Mouse (Mus musculus): ENCODE data around the gene Acot4. TPM values are rescaled to one million over a fixed set of nuclear protein-coding genes. Genes with fewer than 3 reads are reported as not detected.
"Not testable (repeated sequence)": the region's sequence is repeated elsewhere in the genome, so short reads cannot be mapped to it uniquely, and the experiment has no call there.

Gene Acot4
- polyA plus RNA-seq, 1 experiment from 2014 or later = 0.38 TPM

- Histone ChIP-seq H3K9me3 (ENCODE audit: control insufficient read depth, low read length) (0 out of 2 replicates have a peak, but pooled peaks cover 3% of the 10 kb centered on the region), H3K27me3 (replicated peaks; ENCODE audit: control insufficient read depth, insufficient read depth, low read length) (no peaks in the 10 kb centered on the region), H3K4me3 (ENCODE audit: low read depth, low read length) (no peak overlapping the region), H3K9ac (ENCODE audit: low read depth, low read length) (no peak overlapping the region), H3K27ac (replicated peaks; ENCODE audit: low read depth, low read length) (no peak overlapping the region), H3K4me2 (ENCODE audit: low read depth, low read length) (no peak overlapping the region), H3K4me1 (ENCODE audit: control insufficient read depth, insufficient read depth, low read length) (no peaks in the 10 kb centered on the region), H3K36me3 (ENCODE audit: control insufficient read depth, insufficient read depth, low read length) (no peaks in the 10 kb centered on the region)
- 38% methylated on average over 2 of the region's 2 CpGs for WGBS
- ATAC-seq (ENCODE audit: low read depth) = no peak
- DNase-seq (ENCODE audit: low spot score) = no peak
Measured at GRCm38 (mm10) chr12:84060946-84061345, 22.8 kb downstream of the Acot4 start.

- WGBS = 94% methylated on average over 20 of the region's 20 CpGs
- Histone ChIP-seq H3K9me3 (ENCODE audit: control insufficient read depth, low read length) (0 out of 2 replicates have a peak, but pooled peaks cover 3% of the 10 kb centered on the region), H3K4me2 (ENCODE audit: low read depth, low read length) (no peak overlapping the region), H3K36me3 (ENCODE audit: control insufficient read depth, insufficient read depth, low read length) (no peaks in the 10 kb centered on the region), H3K9ac (ENCODE audit: low read depth, low read length) (no peak overlapping the region), H3K4me1 (ENCODE audit: control insufficient read depth, insufficient read depth, low read length) (no peaks in the 10 kb centered on the region), H3K4me3 (ENCODE audit: low read depth, low read length) (no peak overlapping the region), H3K27me3 (replicated peaks; ENCODE audit: control insufficient read depth, insufficient read depth, low read length) (no peaks in the 10 kb centered on the region), H3K27ac (replicated peaks; ENCODE audit: low read depth, low read length) (no peak overlapping the region)
- no peak for ATAC-seq (ENCODE audit: low read depth)
- DNase-seq (ENCODE audit: low spot score) = no peak
Measured at GRCm38 (mm10) chr12:84062336-84062735, 24.2 kb downstream of the Acot4 start.

GRCm38 (mm10) chr12:84063228-84063627, 25.0 kb downstream of the Acot4 start:
- no peak overlapping the region for H3K4me2 ChIP-seq (ENCODE audit: low read depth, low read length)
- WGBS = 71% methylated on average over 5 of the region's 5 CpGs
- H3K9ac ChIP-seq (ENCODE audit: low read depth, low read length) = no peak overlapping the region
- no peak overlapping the region for H3K4me3 ChIP-seq (ENCODE audit: low read depth, low read length)
- H3K4me1 ChIP-seq (ENCODE audit: control insufficient read depth, insufficient read depth, low read length) = no peaks in the 10 kb centered on the region
- no peak overlapping the region for H3K27ac ChIP-seq (replicated peaks; ENCODE audit: low read depth, low read length)
- H3K27me3 ChIP-seq (replicated peaks; ENCODE audit: control insufficient read depth, insufficient read depth, low read length) = peaks cover 5% of the 10 kb centered on the region; the same call in 1 of the 2 replicates
- no peaks in the 10 kb centered on the region for H3K36me3 ChIP-seq (ENCODE audit: control insufficient read depth, insufficient read depth, low read length)
- DNase-seq (ENCODE audit: low spot score) (no peak), ATAC-seq (ENCODE audit: low read depth) (no peak)
- 0 out of 2 replicates have a peak, but pooled peaks cover 3% of the 10 kb centered on the region for H3K9me3 ChIP-seq (ENCODE audit: control insufficient read depth, low read length)

- H3K36me3 ChIP-seq (ENCODE audit: control insufficient read depth, insufficient read depth, low read length) = no peaks in the 10 kb centered on the region
- no peak overlapping the region for H3K4me2 ChIP-seq (ENCODE audit: low read depth, low read length)
- no peak overlapping the region for H3K4me3 ChIP-seq (ENCODE audit: low read depth, low read length)
- no peak overlapping the region for H3K9ac ChIP-seq (ENCODE audit: low read depth, low read length)
- no peaks in the 10 kb centered on the region for H3K4me1 ChIP-seq (ENCODE audit: control insufficient read depth, insufficient read depth, low read length)
- H3K9me3 ChIP-seq (ENCODE audit: control insufficient read depth, low read length) = 0 out of 2 replicates have a peak, but pooled peaks cover 3% of the 10 kb centered on the region
- H3K27ac ChIP-seq (replicated peaks; ENCODE audit: low read depth, low read length) = no peak overlapping the region
- ATAC-seq (ENCODE audit: low read depth) = no peak
- H3K27me3 ChIP-seq (replicated peaks; ENCODE audit: control insufficient read depth, insufficient read depth, low read length) = peaks cover 11% of the 10 kb centered on the region
- WGBS = 86% methylated on average over 2 of the region's 2 CpGs
- DNase-seq (ENCODE audit: low spot score) = no peak
Measured at GRCm38 (mm10) chr12:84063833-84064232, 25.7 kb downstream of the Acot4 start.

- Histone ChIP-seq H3K4me3 (ENCODE audit: low read depth, low read length) (no peak overlapping the region), H3K9ac (ENCODE audit: low read depth, low read length) (no peak overlapping the region), H3K4me2 (ENCODE audit: low read depth, low read length) (no peak overlapping the region), H3K36me3 (ENCODE audit: control insufficient read depth, insufficient read depth, low read length) (no peaks in the 10 kb centered on the region), H3K9me3 (ENCODE audit: control insufficient read depth, low read length) (0 out of 2 replicates have a peak, but pooled peaks cover 3% of the 10 kb centered on the region), H3K27me3 (replicated peaks; ENCODE audit: control insufficient read depth, insufficient read depth, low read length) (peaks cover 17% of the 10 kb centered on the region), H3K4me1 (ENCODE audit: control insufficient read depth, insufficient read depth, low read length) (no peaks in the 10 kb centered on the region), H3K27ac (replicated peaks; ENCODE audit: low read depth, low read length) (no peak overlapping the region)
- no peak for DNase-seq (ENCODE audit: low spot score)
- ATAC-seq (ENCODE audit: low read depth) = no peak
- WGBS = 70% methylated on average over 8 of the region's 8 CpGs
Measured at GRCm38 (mm10) chr12:84064621-84065020, 26.4 kb downstream of the Acot4 start.

GRCm38 (mm10) chr12:84067752-84068151, 29.6 kb downstream of the Acot4 start:
- Histone ChIP-seq H3K4me1 (ENCODE audit: control insufficient read depth, insufficient read depth, low read length) (no peaks in the 10 kb centered on the region), H3K9me3 (ENCODE audit: control insufficient read depth, low read length) (0 out of 2 replicates have a peak, but pooled peaks cover 3% of the 10 kb centered on the region), H3K4me2 (ENCODE audit: low read depth, low read length) (no peak overlapping the region), H3K9ac (ENCODE audit: low read depth, low read length) (no peak overlapping the region), H3K27ac (replicated peaks; ENCODE audit: low read depth, low read length) (no peak overlapping the region), H3K27me3 (replicated peaks; ENCODE audit: control insufficient read depth, insufficient read depth, low read length) (peaks cover 21% of the 10 kb centered on the region), H3K36me3 (ENCODE audit: control insufficient read depth, insufficient read depth, low read length) (no peaks in the 10 kb centered on the region), H3K4me3 (ENCODE audit: low read depth, low read length) (no peak overlapping the region)
- DNase-seq (ENCODE audit: low spot score) (no peak), ATAC-seq (ENCODE audit: low read depth) (no peak)
- 76% methylated on average over 4 of the region's 4 CpGs for WGBS

GRCm38 (mm10) chr12:84068296-84068695, 30.1 kb downstream of the Acot4 start:
- Histone ChIP-seq H3K4me2 (ENCODE audit: low read depth, low read length) (no peak overlapping the region), H3K27me3 (replicated peaks; ENCODE audit: control insufficient read depth, insufficient read depth, low read length) (peaks cover 21% of the 10 kb centered on the region), H3K4me3 (ENCODE audit: low read depth, low read length) (no peak overlapping the region), H3K9ac (ENCODE audit: low read depth, low read length) (no peak overlapping the region), H3K27ac (replicated peaks; ENCODE audit: low read depth, low read length) (no peak overlapping the region), H3K4me1 (ENCODE audit: control insufficient read depth, insufficient read depth, low read length) (no peaks in the 10 kb centered on the region), H3K9me3 (ENCODE audit: control insufficient read depth, low read length) (0 out of 2 replicates have a peak, but pooled peaks cover under 1% of the 10 kb centered on the region), H3K36me3 (ENCODE audit: control insufficient read depth, insufficient read depth, low read length) (no peaks in the 10 kb centered on the region)
- ATAC-seq (ENCODE audit: low read depth) = no peak
- DNase-seq (ENCODE audit: low spot score) = no peak
- 47% methylated on average over 8 of the region's 8 CpGs for WGBS

- peak within 1 kb of the TSS; percentile 61 for H3K4me2 ChIP-seq (ENCODE audit: low read depth, low read length)
- H3K4me3 ChIP-seq (ENCODE audit: low read depth, low read length) = peak within 1 kb of the TSS; percentile 40
- no peak within 1 kb of the TSS for H3K27ac ChIP-seq (replicated peaks; ENCODE audit: low read depth, low read length)
- H3K9me3 ChIP-seq (ENCODE audit: control insufficient read depth, low read length) = no peaks in the 10 kb centered on the region
- no peaks in the 10 kb centered on the region for H3K4me1 ChIP-seq (ENCODE audit: control insufficient read depth, insufficient read depth, low read length)
- H3K9ac ChIP-seq (ENCODE audit: low read depth, low read length) = peak within 1 kb of the TSS; percentile 46
- no peak for DNase-seq (ENCODE audit: low spot score)
- H3K36me3 ChIP-seq (ENCODE audit: control insufficient read depth, insufficient read depth, low read length) = no peaks in the 10 kb centered on the region
- peaks cover 21% of the 10 kb centered on the region for H3K27me3 ChIP-seq (replicated peaks; ENCODE audit: control insufficient read depth, insufficient read depth, low read length)
- no peak for ATAC-seq (ENCODE audit: low read depth)
- WGBS = 48% methylated on average over 9 of the region's 9 CpGs
Measured at GRCm38 (mm10) chr12:84068986-84069385, 30.8 kb downstream of the Acot4 start, which contains the start of gene Acot5. Acot5 (plus strand) TSS chr12:84069325.

GRCm38 (mm10) chr12:84069582-84069981, 31.4 kb downstream of the Acot4 start:
- Histone ChIP-seq H3K4me3 (ENCODE audit: low read depth, low read length) (peak overlapping the region; percentile 40), H3K9ac (ENCODE audit: low read depth, low read length) (peak overlapping the region; percentile 46), H3K4me2 (ENCODE audit: low read depth, low read length) (peak overlapping the region; percentile 61), H3K27me3 (replicated peaks; ENCODE audit: control insufficient read depth, insufficient read depth, low read length) (peaks cover 21% of the 10 kb centered on the region)
- not testable (repeated sequence) for ATAC-seq (ENCODE audit: low read depth); H3K9me3 ChIP-seq (ENCODE audit: control insufficient read depth, low read length); H3K36me3 ChIP-seq (ENCODE audit: control insufficient read depth, insufficient read depth, low read length); H3K27ac ChIP-seq (replicated peaks; ENCODE audit: low read depth, low read length); DNase-seq (ENCODE audit: low spot score); H3K4me1 ChIP-seq (ENCODE audit: control insufficient read depth, insufficient read depth, low read length)
- WGBS = 0% methylated on average over 4 of the region's 52 CpGs
